Mouse (Mus musculus): Measurements from ENCODE around the gene Zfp329.

GRCm38 (mm10) chr7:12835193-12835671 lies 16.6 kb upstream of the Zfp329 start:
- TF ChIP-seq POLR2A (IDR thresholded peaks at IDR 0.05; ENCODE audit: borderline replicate concordance, control insufficient read depth, low read depth, low read length), result no peak
- TF ChIP-seq CTCF (IDR thresholded peaks at IDR 0.05; ENCODE audit: control insufficient read depth, insufficient read depth, low read length), result no peak

Data from bone marrow, adult 2 months (tissue).